Mouse (Mus musculus) heart, embryonic 16.5 days (tissue): ENCODE results near the gene Fam184b. TPM values are rescaled to one million over a fixed set of nuclear protein-coding genes. Genes with fewer than 3 reads are reported as not detected.
A peak's percentile ranks its signal among the peaks of the same experiment; 100 is the strongest.

Experiments used
- ATAC-seq: fragments of 200-750 bp; cut with Nextera tagmentation; replicated peaks from 2 replicates; pipeline ENCODE4 v1.8.0; 2017; ENCODE audit warnings: moderate number of reproducible peaks; ENCODE audit not compliant: insufficient read depth, low FRiP score; ENCODE audit errors: extremely low read depth
- H3K27ac ChIP-seq: fragments of 300-500 bp; sonication (generic); 2 replicates; pipeline ENCODE4 v1.5.1; 2014; ENCODE audit warnings: mild to moderate bottlenecking, low read length, control low read depth, moderate library complexity
- H3K27me3 ChIP-seq: fragments of 300-500 bp; sonication (generic); 2 replicates; pipeline ENCODE4 v1.6.1; 2014; ENCODE audit warnings: low read length, mixed read lengths; ENCODE audit not compliant: control insufficient read depth, insufficient read depth
- H3K36me3 ChIP-seq: fragments of 300-500 bp; sonication (generic); 2 replicates; pipeline ENCODE4 v1.6.1; 2014; ENCODE audit not compliant: control insufficient read depth, insufficient read depth
- H3K4me1 ChIP-seq: fragments of 300-500 bp; sonication (generic); 2 replicates; pipeline ENCODE4 v1.6.1; 2014; ENCODE audit warnings: low read length, mixed read lengths; ENCODE audit not compliant: control insufficient read depth, insufficient read depth
- H3K4me2 ChIP-seq: fragments of 300-500 bp; sonication (generic); 2 replicates; pipeline ENCODE4 v1.6.1; 2014; ENCODE audit warnings: low read depth, mild to moderate bottlenecking, control low read depth, low read length
- H3K4me3 ChIP-seq: fragments of 300-500 bp; sonication (generic); 2 replicates; pipeline ENCODE4 v1.5.1; 2014; ENCODE audit warnings: mild to moderate bottlenecking, control low read depth, low read length
- H3K9ac ChIP-seq: fragments of 300-500 bp; sonication (generic); 2 replicates; pipeline ENCODE4 v1.6.1; 2014; ENCODE audit warnings: low read length, control low read depth
- H3K9me3 ChIP-seq: fragments of 300-500 bp; sonication (generic); replicated peaks from 2 replicates; pipeline ENCODE4 v1.6.1; 2016; ENCODE audit warnings: low read length; ENCODE audit not compliant: control insufficient read depth
- WGBS: fragments of 180-500 bp; shearing (Covaris S2); extraction: QIAGEN DNeasy Blood & Tissue Kit; methylation state at CpG from one replicate; pipeline ENCODE4 v1.1.7; 2014; 5-methylcytosine and 5-hydroxymethylcytosine counted together
- polyA plus RNA-seq: library from polyadenylated mRNA; unstranded; fragments of >200 nt; fragmentation: Nextera tagmentation; extraction: Ambion mirVana; gene quantifications from 2 replicates; pipeline ENCODE4 v1.2.1, GENCODE M21; 2015

The Fam184b gene
- polyA plus RNA-seq: 0.12 and 0.25 TPM in 2 replicates

GRCm38 (mm10) chr5:45638806-45639714 is at the start of gene Fam184b:
Gene Fam184b, minus strand, starts transcription at chr5:45639614.
- Histone ChIP-seq H3K27ac (no peak within 1 kb of the TSS), H3K4me3 (peak within 1 kb of the TSS; percentile 68), H3K9ac (peak within 1 kb of the TSS; percentile 62), H3K4me1 (peaks cover 7% of the 10 kb centered on the region), H3K36me3 (no peaks in the 10 kb centered on the region), H3K9me3 (no peaks in the 10 kb centered on the region), H3K4me2 (peak within 1 kb of the TSS; percentile 98), H3K27me3 (peaks cover 9% of the 10 kb centered on the region)
- peak; percentile 58 for ATAC-seq
- under 1% methylated on average over 48 of the region's 48 CpGs for WGBS

- no peak overlapping the region for H3K27ac ChIP-seq
- no peak overlapping the region for H3K9ac ChIP-seq
- 89% methylated on average over 4 of the region's 4 CpGs for WGBS
- no peak for ATAC-seq
- no peak overlapping the region for H3K4me3 ChIP-seq
- no peaks in the 10 kb centered on the region for H3K4me1 ChIP-seq
- H3K27me3 ChIP-seq: no peaks in the 10 kb centered on the region
- no peak overlapping the region for H3K4me2 ChIP-seq
- H3K9me3 ChIP-seq: no peaks in the 10 kb centered on the region
- peaks cover 15% of the 10 kb centered on the region for H3K36me3 ChIP-seq
These were observed 49.7 kb upstream of the Fam184b start for GRCm38 (mm10) chr5:45689152-45689551.

GRCm38 (mm10) chr5:45686223-45686622 is 46.8 kb upstream of the Fam184b start:
- Histone ChIP-seq H3K4me3 (no peak overlapping the region), H3K27me3 (no peaks in the 10 kb centered on the region), H3K9ac (no peak overlapping the region), H3K36me3 (peaks cover 14% of the 10 kb centered on the region), H3K9me3 (no peaks in the 10 kb centered on the region), H3K4me2 (no peak overlapping the region), H3K27ac (no peak overlapping the region), H3K4me1 (no peaks in the 10 kb centered on the region)
- no peak for ATAC-seq
- 96% methylated on average over 3 of the region's 3 CpGs for WGBS

- Histone ChIP-seq H3K36me3 (peaks cover 14% of the 10 kb centered on the region), H3K4me2 (no peak overlapping the region), H3K4me3 (no peak overlapping the region), H3K9me3 (no peaks in the 10 kb centered on the region), H3K4me1 (no peaks in the 10 kb centered on the region), H3K27me3 (no peaks in the 10 kb centered on the region), H3K27ac (no peak overlapping the region), H3K9ac (no peak overlapping the region)
- ATAC-seq: no peak
- 96% methylated on average over 2 of the region's 2 CpGs for whole genome bisulfite sequencing
These were observed 45.8 kb upstream of the Fam184b start for GRCm38 (mm10) chr5:45685243-45685642.

GRCm38 (mm10) chr5:45683388-45683787 is 44.0 kb upstream of the Fam184b start:
- 96% methylated on average over 1 of the region's 1 CpGs for WGBS
- Histone ChIP-seq H3K9me3 (no peaks in the 10 kb centered on the region), H3K4me1 (no peaks in the 10 kb centered on the region), H3K36me3 (peaks cover 9% of the 10 kb centered on the region; the same call in 1 of the 2 replicates), H3K27ac (no peak overlapping the region), H3K4me2 (no peak overlapping the region), H3K4me3 (no peak overlapping the region), H3K9ac (no peak overlapping the region), H3K27me3 (no peaks in the 10 kb centered on the region)
- ATAC-seq: no peak

- no peaks in the 10 kb centered on the region for H3K4me1 ChIP-seq
- H3K27ac ChIP-seq: no peak overlapping the region
- H3K4me2 ChIP-seq: no peak overlapping the region
- no peaks in the 10 kb centered on the region for H3K9me3 ChIP-seq
- peaks cover 9% of the 10 kb centered on the region; the same call in 1 of the 2 replicates for H3K36me3 ChIP-seq
- H3K27me3 ChIP-seq: no peaks in the 10 kb centered on the region
- ATAC-seq: no peak
- H3K9ac ChIP-seq: no peak overlapping the region
- no peak overlapping the region for H3K4me3 ChIP-seq
These were observed 40.5 kb upstream of the Fam184b start for GRCm38 (mm10) chr5:45679955-45680354.

- Histone ChIP-seq H3K27ac (no peak overlapping the region), H3K27me3 (no peaks in the 10 kb centered on the region), H3K36me3 (peaks cover 9% of the 10 kb centered on the region; the same call in 1 of the 2 replicates), H3K4me2 (no peak overlapping the region), H3K9ac (no peak overlapping the region), H3K9me3 (no peaks in the 10 kb centered on the region), H3K4me1 (no peaks in the 10 kb centered on the region), H3K4me3 (no peak overlapping the region)
- no peak for ATAC-seq
- 72% methylated on average over 4 of the region's 4 CpGs for WGBS
These were observed 38.2 kb upstream of the Fam184b start for GRCm38 (mm10) chr5:45677639-45678038.

GRCm38 (mm10) chr5:45675032-45675431 is 35.6 kb upstream of the Fam184b start:
- no peak overlapping the region for H3K4me3 ChIP-seq
- H3K36me3 ChIP-seq: peaks cover 9% of the 10 kb centered on the region; the same call in 1 of the 2 replicates
- no peak overlapping the region for H3K4me2 ChIP-seq
- H3K9ac ChIP-seq: no peak overlapping the region
- ATAC-seq: no peak
- no peaks in the 10 kb centered on the region for H3K9me3 ChIP-seq
- H3K27ac ChIP-seq: no peak overlapping the region
- H3K27me3 ChIP-seq: no peaks in the 10 kb centered on the region
- 91% methylated on average over 1 of the region's 1 CpGs for WGBS
- peaks cover 6% of the 10 kb centered on the region; the same call in 1 of the 2 replicates for H3K4me1 ChIP-seq

- peaks cover 11% of the 10 kb centered on the region; the same call in 1 of the 2 replicates for H3K4me1 ChIP-seq
- H3K9ac ChIP-seq: peak overlapping the region; percentile 86; the same call in 1 of the 2 replicates
- H3K36me3 ChIP-seq: peaks cover 7% of the 10 kb centered on the region; the same call in 1 of the 2 replicates
- no peak overlapping the region for H3K27ac ChIP-seq
- H3K9me3 ChIP-seq: no peaks in the 10 kb centered on the region
- no peaks in the 10 kb centered on the region for H3K27me3 ChIP-seq
- H3K4me3 ChIP-seq: peak overlapping the region; percentile 37
- H3K4me2 ChIP-seq: peak overlapping the region; percentile 94
- no peak for ATAC-seq
- 52% methylated on average over 5 of the region's 5 CpGs for WGBS
These were observed 31.6 kb upstream of the Fam184b start for GRCm38 (mm10) chr5:45670894-45671494.
